Mouse (Mus musculus): ENCODE measurements around the gene Kif2c. TPM values are rescaled to one million over a fixed set of nuclear protein-coding genes. Genes with fewer than 3 reads are reported as not detected.

Kif2c gene
- total RNA-seq, 2 experiments from 2014 or later = 0.28 to 0.44 TPM

- no peak for DNase-seq
- intact Hi-C loops (cut with DNase I) = no loop called here
Observed at GRCm38 (mm10) chr4:117140613-117141012, 41.8 kb downstream of the Kif2c start.

GRCm38 (mm10) chr4:117139217-117139612, 43.2 kb downstream of the Kif2c start:
- DNase-seq = no peak
- intact Hi-C loops (cut with DNase I) = loop anchor here (2.0 kb wide), 1 partner anchor 136 kb away; no protein-coding TSS in a partner anchor

- intact Hi-C loops (cut with DNase I) = loop anchor here (2.0 kb wide), 1 partner anchor 136 kb away; no protein-coding TSS in a partner anchor
- no peak for DNase-seq
Observed at GRCm38 (mm10) chr4:117138295-117139216, 43.9 kb downstream of the Kif2c start.

- no peak for DNase-seq
- intact Hi-C loops (cut with DNase I) = no loop called here
Observed at GRCm38 (mm10) chr4:117136034-117136433, 46.4 kb downstream of the Kif2c start.

GRCm38 (mm10) chr4:117134601-117134995, 47.8 kb downstream of the Kif2c start:
- no peak for DNase-seq
- intact Hi-C loops (cut with DNase I) = loop anchor here (5.0 kb wide), 1 partner anchor 307 kb away; no protein-coding TSS in a partner anchor

- peak; percentile 93 to 98 for DNase-seq
- intact Hi-C loops (cut with DNase I) = loop anchor here (5.0 kb wide), 1 partner anchor 307 kb away; no protein-coding TSS in a partner anchor
Observed at GRCm38 (mm10) chr4:117133817-117134600, 48.4 kb downstream of the Kif2c start, which contains the start of gene Plk3. Plk3 (minus strand) TSS chr4:117133963.

GRCm38 (mm10) chr4:117133366-117133796, 49.1 kb downstream of the Kif2c start:
- DNase-seq = no peak
- intact Hi-C loops (cut with DNase I) = loop anchor here (5.0 kb wide), 1 partner anchor 306 kb away; no protein-coding TSS in a partner anchor

- intact Hi-C loops (cut with DNase I) = loop anchor here (5.0 kb wide), 1 partner anchor 305 kb away; no protein-coding TSS in a partner anchor
- DNase-seq = no peak
Observed at GRCm38 (mm10) chr4:117132794-117133143, 49.7 kb downstream of the Kif2c start.

GRCm38 (mm10) chr4:117131890-117132793, 50.3 kb downstream of the Kif2c start:
- no peak for DNase-seq
- intact Hi-C loops (cut with DNase I) = loop anchor here (5.0 kb wide), 1 partner anchor 305 kb away; no protein-coding TSS in a partner anchor

GRCm38 (mm10) chr4:117131198-117131597, 51.2 kb downstream of the Kif2c start:
- intact Hi-C loops (cut with DNase I) = loop anchor here (5.0 kb wide), 1 partner anchor 304 kb away; no protein-coding TSS in a partner anchor
- DNase-seq = no peak

GRCm38 (mm10) chr4:117130790-117131189, 51.6 kb downstream of the Kif2c start:
- intact Hi-C loops (cut with DNase I) = loop anchor here (5.0 kb wide), 1 partner anchor 303 kb away; no protein-coding TSS in a partner anchor
- DNase-seq = no peak

GRCm38 (mm10) chr4:117127991-117128686, 54.3 kb downstream of the Kif2c start:
- DNase-seq = no peak
- intact Hi-C loops (cut with DNase I) = no loop called here

- intact Hi-C loops (cut with DNase I) = no loop called here
- DNase-seq = no peak
Observed at GRCm38 (mm10) chr4:117126675-117127290, 55.7 kb downstream of the Kif2c start, which contains the start of gene Tctex1d4. Tctex1d4 (plus strand) TSS chr4:117126794.

- intact Hi-C loops (cut with DNase I) = no loop called here
- DNase-seq = peak; percentile 68 to 80
Observed at GRCm38 (mm10) chr4:117125910-117126674, 56.3 kb downstream of the Kif2c start.

- intact Hi-C loops (cut with DNase I) = no loop called here
- peak; percentile 76 to 79 for DNase-seq
Observed at GRCm38 (mm10) chr4:117125348-117125909, 57.0 kb downstream of the Kif2c start, which contains the start of gene Btbd19. Btbd19 (minus strand) TSS chr4:117125725.

- peak in 1 of 2 experiments; percentile 35 for DNase-seq
- intact Hi-C loops (cut with DNase I) = loop anchor here (5.0 kb wide), 1 partner anchor 122 kb away; no protein-coding TSS in a partner anchor
Observed at GRCm38 (mm10) chr4:117124518-117125347, 57.7 kb downstream of the Kif2c start.

Data from gastrocnemius, postnatal 36 days (tissue).